Mouse (Mus musculus) lung, postnatal 0 days (tissue): ENCODE data around the gene Gm6904.
"Not testable (repeated sequence)": the region's sequence is repeated elsewhere in the genome, so short reads cannot be mapped to it uniquely, and the experiment has no call there.

ENCODE experiments used
- CTCF ChIP-seq: IDR thresholded peaks from 2 replicates; pipeline ENCODE4 v1.5.1; 2016; ENCODE audit warnings: antibody characterized with exemption, mild to moderate bottlenecking
- EP300 ChIP-seq: IDR thresholded peaks from 2 replicates; pipeline ENCODE4 v1.6.1; 2016; ENCODE audit warnings: antibody characterized with exemption, mild to moderate bottlenecking, control low read depth

GRCm38 (mm10) chr14:59291769-59292168 lies 31.8 kb upstream of the Gm6904 start:
- not testable (repeated sequence) for TF ChIP-seq CTCF, EP300
